Mouse (Mus musculus) liver, adult 2 months (tissue): ENCODE results near the gene Slc23a2.

ENCODE experiments used
- CTCF ChIP-seq: fragments of 200-500 bp; IDR thresholded peaks from 2 replicates; pipeline ENCODE4 v1.5.1; 2011; ENCODE audit warnings: low read depth, low read length, control low read depth
- POLR2A ChIP-seq: fragments of 200-500 bp; IDR thresholded peaks from 2 replicates; pipeline ENCODE4 v1.6.1; 2011; ENCODE audit warnings: low read length, control low read depth; ENCODE audit not compliant: insufficient read depth; ENCODE audit errors: extremely low read depth

GRCm38 (mm10) chr2:132018156-132018555, 126.8 kb downstream of the Slc23a2 start:
- TF ChIP-seq CTCF (no peak), POLR2A (no peak)
